In genomic region chr14:105565827-105566226, GRCm38 (mm10) we compare ENCODE assay signal across 12 mouse cellular contexts.
DNase-seq lines count a peak whose midpoint lies in the region; ATAC-seq and TF ChIP-seq lines count a peak whose summit lies in the region.
"Had no signal": no experiment of that assay in that cellular context is flagged by ENCODE, and none has a peak within 500 bp of the region (broad histone marks: within the 10 kb centered on the region; RNA-seq: fewer than 3 reads in every experiment).

No protein-coding gene starts in this region.

- H3K4me2 ChIP-seq in lung, postnatal 0 days (replicated peaks; ENCODE audit: low read depth, low read length): peak overlapping the region; percentile 32; the same call in 1 of the 2 replicates
- no peak overlapping the region for H3K4me2 ChIP-seq in forebrain, embryonic 11.5 days (ENCODE audit: low read depth, low read length, severe bottlenecking)
- H3K4me2 ChIP-seq: embryonic facial prominence, embryonic 13.5 days; limb, embryonic 12.5 days had no signal

- no peaks in the 10 kb centered on the region for H3K9me3 ChIP-seq in lung, postnatal 0 days (ENCODE audit: low read length)
- H3K9me3 ChIP-seq in forebrain, embryonic 10.5 days: no peaks in the 10 kb centered on the region
- no peaks in the 10 kb centered on the region for H3K9me3 ChIP-seq in forebrain, embryonic 11.5 days (ENCODE audit: control insufficient read depth, low read length)
- H3K9me3 ChIP-seq: embryonic facial prominence, embryonic 13.5 days; limb, embryonic 12.5 days had no signal

- H3K27me3 ChIP-seq in lung, postnatal 0 days (replicated peaks; ENCODE audit: insufficient read depth, low read length): no peaks in the 10 kb centered on the region
- no peaks in the 10 kb centered on the region for H3K27me3 ChIP-seq in forebrain, embryonic 10.5 days (ENCODE audit: poor library complexity, severe bottlenecking)
- no peaks in the 10 kb centered on the region for H3K27me3 ChIP-seq in forebrain, embryonic 11.5 days (ENCODE audit: control insufficient read depth, insufficient read depth, low read length)
- H3K27me3 ChIP-seq: embryonic facial prominence, embryonic 13.5 days; limb, embryonic 12.5 days had no signal

- intact Hi-C loops in left cerebral cortex, adult 2 months (cut with DNase I): loop anchor here (5.0 kb wide), 1 partner anchor 56 kb away; no protein-coding TSS in a partner anchor
- intact Hi-C loops in left cerebral cortex, postnatal 10 days (cut with DNase I): no loop called here

- no peak for TF ChIP-seq EP300 in lung, postnatal 0 days (IDR thresholded peaks at IDR 0.05)

- H3K36me3 ChIP-seq in lung, postnatal 0 days (ENCODE audit: insufficient read depth, low read length): no peaks in the 10 kb centered on the region
- H3K36me3 ChIP-seq in forebrain, embryonic 10.5 days (replicated peaks): no peaks in the 10 kb centered on the region
- H3K36me3 ChIP-seq in forebrain, embryonic 11.5 days (ENCODE audit: control insufficient read depth, insufficient read depth, low read length): no peaks in the 10 kb centered on the region
- H3K36me3 ChIP-seq: embryonic facial prominence, embryonic 13.5 days; limb, embryonic 12.5 days had no signal

- peak overlapping the region; percentile 63 for H3K27ac ChIP-seq in left cerebral cortex, adult 2 months
- no peak overlapping the region for H3K27ac ChIP-seq in cortical plate, adult 2 months (ENCODE audit: insufficient read depth, low read length)
- no peak overlapping the region for H3K27ac ChIP-seq in lung, postnatal 0 days (ENCODE audit: low read length)
- H3K27ac ChIP-seq in forebrain, embryonic 10.5 days: no peak overlapping the region
- no peak overlapping the region for H3K27ac ChIP-seq in forebrain, embryonic 11.5 days (ENCODE audit: low read depth, low read length)
- H3K27ac ChIP-seq: embryonic facial prominence, embryonic 13.5 days; limb, embryonic 12.5 days had no signal

- WGBS in lung, postnatal 0 days: 52% methylated on average over 16 of the region's 16 CpGs
- 91% methylated on average over 16 of the region's 16 CpGs for WGBS in forebrain, embryonic 10.5 days
- WGBS in forebrain, embryonic 11.5 days: 92% methylated on average over 16 of the region's 16 CpGs

- DNase-seq in left cerebral cortex, adult 2 months (ENCODE audit: extremely low spot score in 1 of 2, low spot score in 2 of 2): peak in 1 of 2 experiments; percentile 35
- DNase-seq in left cerebral cortex, postnatal 10 days (ENCODE audit: extremely low spot score in 1 of 2, low spot score in 2 of 2): no peak
- peak; percentile 30 for DNase-seq in lung, postnatal 0 days (ENCODE audit: low spot score)
- no peak for DNase-seq in forebrain, embryonic 10.5 days (ENCODE audit: extremely low spot score, low spot score)
- DNase-seq in forebrain, embryonic 11.5 days (ENCODE audit: low spot score): no peak
- DNase-seq in ovary, postnatal 10 days (ENCODE audit: low spot score): no peak
- DNase-seq: cerebellum, adult 2 months; kidney, postnatal 14 days had no signal

- no peak overlapping the region for H3K9ac ChIP-seq in lung, postnatal 0 days (replicated peaks; ENCODE audit: low read depth)
- no peak overlapping the region for H3K9ac ChIP-seq in forebrain, embryonic 11.5 days (ENCODE audit: low read length)
- H3K9ac ChIP-seq: embryonic facial prominence, embryonic 13.5 days; limb, embryonic 12.5 days had no signal

- no peak for TF ChIP-seq CTCF in left cerebral cortex, adult 2 months (IDR thresholded peaks at IDR 0.05)
- TF ChIP-seq CTCF in cortical plate, adult 2 months (IDR thresholded peaks at IDR 0.05; ENCODE audit: extremely low read depth, insufficient read depth, low read length): no peak
- no peak for TF ChIP-seq CTCF in lung, postnatal 0 days (IDR thresholded peaks at IDR 0.05)

- ATAC-seq in granulocyte monocyte progenitor cell, adult 5-6 weeks (replicated peaks; ENCODE audit: poor library complexity, severe bottlenecking): peak; percentile 17; the same call in 1 of the 2 replicates
- no peak for ATAC-seq in lung, postnatal 0 days
- no peak for ATAC-seq in forebrain, embryonic 11.5 days (replicated peaks; ENCODE audit: low FRiP score)

- H3K4me1 ChIP-seq in cortical plate, adult 2 months (ENCODE audit: control insufficient read depth, insufficient read depth, low read length): no peaks in the 10 kb centered on the region
- H3K4me1 ChIP-seq in lung, postnatal 0 days (ENCODE audit: insufficient read depth, low read depth, low read length): 0 out of 2 replicates have a peak, but pooled peaks cover 2% of the 10 kb centered on the region
- no peaks in the 10 kb centered on the region for H3K4me1 ChIP-seq in forebrain, embryonic 10.5 days
- no peaks in the 10 kb centered on the region for H3K4me1 ChIP-seq in forebrain, embryonic 11.5 days (replicated peaks; ENCODE audit: control insufficient read depth, insufficient read depth, low read length)
- H3K4me1 ChIP-seq: embryonic facial prominence, embryonic 13.5 days had no signal

- no peak for TF ChIP-seq POLR2A in cortical plate, adult 2 months (IDR thresholded peaks at IDR 0.05; ENCODE audit: extremely low read depth, insufficient read depth, low read length)

- peak overlapping the region; percentile 36 for H3K4me3 ChIP-seq in left cerebral cortex, adult 2 months
- H3K4me3 ChIP-seq in cortical plate, adult 2 months (ENCODE audit: insufficient read depth, low read length): peak overlapping the region; percentile 24
- no peak overlapping the region for H3K4me3 ChIP-seq in lung, postnatal 0 days (ENCODE audit: low read depth, low read length)
- no peak overlapping the region for H3K4me3 ChIP-seq in forebrain, embryonic 10.5 days
- no peak overlapping the region for H3K4me3 ChIP-seq in forebrain, embryonic 11.5 days (ENCODE audit: low read depth, low read length)
- H3K4me3 ChIP-seq: embryonic facial prominence, embryonic 13.5 days; limb, embryonic 12.5 days had no signal

Comparison
In these comparisons a context has a peak if more than half of its experiments do, and no peak if none do; other contexts are left out.
1. H3K4me3 ChIP-seq: peak in left cerebral cortex, adult 2 months (single experiment) and cortical plate, adult 2 months (single experiment); none in lung, postnatal 0 days (single experiment), forebrain, embryonic 10.5 days (single experiment) and forebrain, embryonic 11.5 days (single experiment).